17 mouse cellular contexts compared by ENCODE assay signal in genomic region chr16:76085363-76085762, GRCm38 (mm10).
"Had no signal": no experiment of that assay in that cellular context is flagged by ENCODE, and none has a peak within 500 bp of the region (broad histone marks: within the 10 kb centered on the region; RNA-seq: fewer than 3 reads in every experiment).

No protein-coding gene starts in this region.

- H3K36me3 ChIP-seq: midbrain, embryonic 10.5 days; midbrain, embryonic 12.5 days; neural tube, embryonic 13.5 days; neural tube, embryonic 15.5 days; stomach, embryonic 15.5 days had no signal

- H3K9me3 ChIP-seq: midbrain, embryonic 10.5 days; midbrain, embryonic 12.5 days; neural tube, embryonic 15.5 days; stomach, embryonic 15.5 days had no signal

- H3K27me3 ChIP-seq: midbrain, embryonic 12.5 days; neural tube, embryonic 13.5 days; neural tube, embryonic 15.5 days; stomach, embryonic 15.5 days had no signal

- H3K9ac ChIP-seq: lung, embryonic 14.5 days; midbrain, embryonic 12.5 days; neural tube, embryonic 13.5 days; neural tube, embryonic 15.5 days; stomach, embryonic 15.5 days had no signal

- H3K27ac ChIP-seq: midbrain, embryonic 10.5 days; midbrain, embryonic 12.5 days; neural tube, embryonic 13.5 days; neural tube, embryonic 15.5 days; stomach, embryonic 15.5 days; stomach, postnatal 0 days had no signal

- H3K4me3 ChIP-seq: midbrain, embryonic 10.5 days; midbrain, embryonic 12.5 days; myocyte; neural tube, embryonic 13.5 days; neural tube, embryonic 15.5 days; stomach, embryonic 15.5 days had no signal

- H3K4me2 ChIP-seq: lung, embryonic 14.5 days; midbrain, embryonic 12.5 days; neural tube, embryonic 13.5 days; neural tube, embryonic 15.5 days; stomach, embryonic 15.5 days had no signal

- DNase-seq: lung, adult 18-20 months; lung, embryonic 14.5 days; lung, postnatal 10 days; lung, postnatal 4 days; midbrain, embryonic 14.5 days; retina, postnatal 1 day; right cerebral cortex, adult 18-20 months; thymus, adult 2 months; thymus, postnatal 36 days had no signal

- H3K4me1 ChIP-seq: midbrain, embryonic 10.5 days; midbrain, embryonic 12.5 days; neural tube, embryonic 13.5 days; neural tube, embryonic 15.5 days; stomach, embryonic 15.5 days had no signal

- ATAC-seq: midbrain, embryonic 16.5 days had no signal
